Mouse (Mus musculus) E14TG2a.4 (cell line): Measurements from ENCODE around the gene Dyrk1a.

Experiments
- CTCF ChIP-seq: conservative IDR thresholded peaks from 2 replicates; pipeline ENCODE4 v1.5.1; 2014; ENCODE audit warnings: low read length
- POU5F1 ChIP-seq: IDR thresholded peaks from 2 replicates; pipeline ENCODE4 v1.6.1; 2014; ENCODE audit warnings: low read length, borderline replicate concordance

- TF ChIP-seq CTCF, result no peak
- TF ChIP-seq POU5F1, result no peak
Observed at GRCm38 (mm10) chr16:94601089-94601488, 31.3 kb downstream of the Dyrk1a start.
